Mouse (Mus musculus): ENCODE results near the gene Nudc.

GRCm38 (mm10) chr4:133486673-133487357, 59.0 kb downstream of the Nudc start:
- no peak for TF ChIP-seq CTCF (IDR thresholded peaks at IDR 0.05; ENCODE audit: low read depth)
- no peak for TF ChIP-seq EP300 (IDR thresholded peaks at IDR 0.05; ENCODE audit: low read depth)

All from heart, postnatal 0 days (tissue).